Mouse (Mus musculus): Measurements from ENCODE around the gene Klc4.

Klc4 gene

GRCm38 (mm10) chr17:46645561-46646321 lies at the start of gene Klc4, which contains the start of gene Mrpl2:
Klc4 (minus strand) TSS chr17:46646022.
Mrpl2 (plus strand) TSS chr17:46646229.
- in situ Hi-C loops (cut with MboI, MseI): no loop called here

DNA sequence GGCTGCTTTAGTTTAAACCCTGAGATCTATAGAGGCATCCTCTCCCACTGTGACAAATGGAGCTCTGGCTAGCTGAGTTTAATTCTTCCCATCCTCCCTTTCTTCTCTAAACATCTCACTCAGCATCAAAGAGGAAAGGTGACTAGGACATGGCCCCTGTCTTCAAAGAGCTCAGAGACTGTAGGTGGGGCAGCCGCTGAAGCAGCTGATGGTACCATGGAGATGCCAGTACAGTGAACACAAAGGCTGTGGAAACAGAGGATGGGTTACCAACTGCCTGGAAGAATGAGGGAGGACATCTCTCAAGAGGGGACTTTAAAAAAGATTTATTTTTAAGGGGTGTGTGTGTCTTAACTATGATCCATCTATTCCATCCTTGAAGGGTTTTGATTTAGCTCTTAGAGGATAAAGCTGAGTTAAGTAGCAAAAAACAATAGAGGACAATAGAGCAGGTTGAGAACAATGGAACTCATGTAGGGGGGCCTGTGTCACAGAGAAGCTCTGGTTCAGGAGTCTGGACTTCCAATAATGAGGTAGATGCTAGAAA lies 48.8 kb upstream of the Klc4 start:
- in situ Hi-C loops (cut with MboI, MseI): no loop called here

- in situ Hi-C loops (cut with MboI, MseI): no loop called here
Observed at GRCm38 (mm10) chr17:46691390-46691789, 45.6 kb upstream of the Klc4 start.

DNA sequence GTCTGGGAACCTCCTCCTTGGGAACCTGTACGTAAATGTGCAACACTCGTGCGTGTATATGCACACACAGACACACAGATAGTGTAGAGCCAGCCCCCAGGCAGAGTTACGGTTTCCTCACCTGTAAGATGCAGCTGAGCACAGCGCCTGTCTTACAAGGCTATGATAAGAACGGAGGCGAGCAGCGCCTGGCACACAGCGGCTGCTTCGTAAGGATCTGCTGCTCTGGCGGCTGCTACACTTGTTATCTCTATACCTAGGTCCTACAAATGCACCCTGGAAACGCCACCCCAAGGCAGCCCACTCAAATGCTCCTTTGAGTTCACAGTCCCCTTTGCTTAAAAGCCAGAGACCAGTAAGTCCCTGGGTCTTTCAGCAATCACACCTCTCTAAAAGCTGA lies 44.8 kb upstream of the Klc4 start:
- in situ Hi-C loops (cut with MboI, MseI): no loop called here

DNA sequence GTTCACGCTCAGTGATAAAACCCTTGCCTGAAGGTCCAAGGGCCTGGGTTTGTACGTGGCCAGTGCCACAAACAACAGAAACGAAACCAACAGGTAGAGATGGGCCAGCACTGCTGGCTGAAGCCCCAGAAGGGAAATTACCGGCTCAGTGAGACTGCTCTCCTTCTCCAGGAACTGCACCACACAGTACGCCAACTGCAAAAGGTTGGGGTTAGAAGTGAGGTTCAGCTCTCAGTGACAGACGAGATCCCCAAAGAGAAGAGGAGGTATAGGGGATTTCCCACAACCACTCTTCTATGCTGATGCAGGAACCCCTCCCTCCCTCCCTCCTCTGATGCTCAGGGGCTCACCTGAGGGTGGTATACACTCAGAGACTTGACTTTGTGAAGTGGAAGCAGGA lies 40.1 kb upstream of the Klc4 start:
- in situ Hi-C loops (cut with MboI, MseI): no loop called here

GRCm38 (mm10) chr17:46682654-46683389 lies 37.0 kb upstream of the Klc4 start:
- in situ Hi-C loops (cut with MboI, MseI): no loop called here

DNA sequence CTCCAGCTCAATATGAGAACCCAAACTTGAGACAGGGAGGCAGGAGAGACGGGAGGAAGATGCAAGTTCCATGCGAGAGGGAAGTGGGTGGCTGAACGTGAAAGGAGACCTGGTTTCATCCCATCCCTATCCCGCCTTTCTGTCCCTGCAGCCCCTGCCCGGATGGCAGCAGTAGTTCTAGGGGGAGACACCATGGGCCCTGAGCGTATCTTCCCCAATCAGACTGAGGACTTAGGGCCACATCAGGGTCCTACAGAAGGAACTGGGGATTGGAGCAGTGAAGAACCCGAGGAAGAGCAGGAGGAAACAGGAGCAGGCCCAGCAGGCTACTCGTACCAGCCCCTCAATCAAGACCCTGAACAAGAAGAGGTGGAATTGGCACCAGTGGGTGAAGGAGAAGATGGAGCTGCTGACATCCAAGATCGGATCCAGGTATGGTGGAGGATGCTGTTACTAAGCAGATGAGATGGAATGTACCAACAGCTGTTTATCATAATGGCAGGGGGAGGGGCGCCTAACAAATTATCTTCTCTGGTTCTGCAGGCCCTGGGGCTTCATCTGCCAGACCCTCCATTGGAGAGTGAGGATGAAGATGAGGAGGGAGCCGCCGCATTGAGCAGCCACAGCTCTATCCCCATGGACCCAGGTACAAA lies 35.8 kb upstream of the Klc4 start:
- in situ Hi-C loops (cut with MboI, MseI): no loop called here

- in situ Hi-C loops (cut with MboI, MseI): no loop called here
Observed at GRCm38 (mm10) chr17:46680760-46681373, 35.0 kb upstream of the Klc4 start, which contains the start of gene Klhdc3. Klhdc3 (minus strand) TSS chr17:46680914.

DNA sequence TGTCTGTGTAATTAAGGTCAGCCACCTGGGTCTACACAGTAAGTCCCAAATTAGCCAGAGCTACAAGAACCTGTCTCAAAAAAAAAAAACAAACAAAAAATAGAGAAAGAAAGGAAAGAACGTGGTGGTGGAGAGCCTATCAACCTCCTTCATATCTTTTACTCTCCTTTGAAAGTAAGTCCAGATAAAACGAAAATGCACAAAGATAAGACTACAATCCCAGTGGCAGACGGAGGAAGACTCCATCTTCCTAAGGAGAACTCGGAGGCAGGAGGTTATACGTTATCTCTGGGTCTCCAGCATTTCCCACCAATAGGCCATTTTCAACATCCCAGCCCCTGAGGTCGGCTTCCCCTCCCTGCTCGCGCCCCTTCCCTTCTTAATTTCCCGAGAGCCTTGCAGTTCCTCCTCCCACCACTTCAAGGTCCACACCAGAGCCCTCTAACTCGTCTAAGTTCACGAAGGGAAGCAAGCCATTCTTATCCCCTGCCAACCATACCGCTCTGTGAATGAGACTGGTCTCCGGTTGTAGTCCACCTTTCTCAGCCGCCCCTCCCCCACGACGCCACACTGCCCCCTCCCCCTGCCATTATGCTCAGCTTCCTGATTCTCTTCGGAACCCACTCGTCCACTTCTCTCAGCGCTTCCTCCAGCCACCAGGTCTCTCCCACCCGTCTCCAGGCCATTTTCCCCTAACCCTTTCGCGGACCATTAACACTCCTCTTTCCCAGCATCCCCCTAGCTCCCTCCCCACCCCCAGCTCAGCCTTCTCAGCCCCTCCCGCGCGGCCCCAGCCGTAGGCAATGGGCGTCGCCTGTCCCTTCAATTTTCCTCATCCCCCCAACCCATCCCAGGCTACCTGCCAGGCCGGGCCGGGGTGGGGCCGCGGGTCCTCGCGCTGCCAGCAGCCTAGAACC lies 34.3 kb upstream of the Klc4 start:
- in situ Hi-C loops (cut with MboI, MseI): no loop called here

DNA sequence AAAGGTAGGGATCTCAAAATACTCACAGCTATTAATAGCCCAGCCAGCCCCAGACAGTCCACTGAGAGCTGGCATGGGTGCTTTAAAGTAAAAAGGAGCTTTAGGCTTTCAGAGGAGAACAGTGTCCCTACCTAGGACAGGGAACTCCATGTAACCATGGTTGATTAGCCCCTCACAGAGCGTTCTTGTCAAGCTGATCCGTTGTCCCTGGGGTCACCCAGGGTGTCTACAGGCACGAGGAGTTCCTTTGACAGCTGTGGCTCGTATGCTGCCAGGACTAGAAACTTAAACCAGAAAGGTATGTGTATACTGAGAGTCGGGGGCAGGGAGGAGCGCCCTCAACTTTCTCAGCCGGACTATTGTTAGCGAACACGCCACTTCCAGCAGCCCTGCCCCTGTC lies 33.1 kb upstream of the Klc4 start:
- in situ Hi-C loops (cut with MboI, MseI): no loop called here

DNA sequence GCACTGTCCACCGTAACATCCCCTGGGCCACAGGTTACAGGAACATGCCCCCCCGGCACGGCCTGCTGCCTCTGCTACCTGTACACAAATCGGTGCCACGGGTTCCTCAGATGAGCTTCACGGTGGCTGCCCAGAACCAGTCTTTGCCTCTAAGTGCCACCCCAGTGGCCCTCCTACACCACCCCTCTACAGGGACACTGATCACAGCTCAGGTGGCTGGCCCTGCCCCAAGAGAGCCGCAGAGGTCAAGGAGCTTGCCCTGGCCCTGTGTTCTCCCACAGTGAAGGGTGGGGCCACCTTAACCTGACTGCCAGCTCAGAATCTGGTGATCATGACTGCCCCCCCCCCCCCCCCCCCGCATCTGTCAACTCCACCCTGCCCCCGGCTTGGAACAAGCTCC lies 32.6 kb upstream of the Klc4 start, which contains the start of gene Mea1:
Gene Mea1, plus strand, starts transcription at position 378 of the 400 bp plus-strand sequence.
- in situ Hi-C loops (cut with MboI, MseI): no loop called here

DNA sequence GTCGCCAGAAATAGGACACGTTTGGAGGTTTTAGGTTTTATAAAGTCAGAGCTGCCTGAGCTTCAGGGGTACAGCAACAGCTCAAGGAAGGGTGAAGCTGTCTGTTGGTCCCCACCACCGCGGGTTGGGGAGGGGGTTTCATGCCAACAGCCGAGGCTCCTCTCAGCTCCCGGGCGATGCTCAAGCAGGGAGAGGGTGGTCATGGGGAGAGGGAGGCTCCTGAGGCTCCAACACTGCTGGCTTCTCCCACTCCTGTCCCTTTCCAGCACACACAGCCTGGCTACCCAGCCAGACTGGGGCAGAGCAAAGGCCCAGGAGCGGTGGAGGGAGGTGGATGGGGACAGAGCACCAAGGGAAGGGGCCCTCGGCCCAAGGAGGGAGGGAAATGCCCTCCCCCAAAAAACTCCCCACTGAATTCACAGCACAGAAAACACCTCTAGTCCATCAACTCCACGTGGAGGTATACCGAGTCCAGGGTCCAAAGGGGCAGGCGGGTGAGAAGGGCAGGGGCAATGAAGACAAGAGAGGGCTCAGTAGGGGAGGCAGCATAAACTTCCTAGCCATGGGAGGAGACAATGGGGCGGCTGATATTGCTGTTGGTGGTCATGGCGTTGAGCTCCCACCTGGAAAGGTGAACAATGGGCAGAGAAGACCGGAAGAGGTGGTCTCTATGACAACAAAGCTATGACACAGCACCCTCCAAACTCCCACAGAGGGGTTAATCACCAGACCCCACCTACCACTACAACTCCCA lies 28.9 kb upstream of the Klc4 start:
- in situ Hi-C loops (cut with MboI, MseI): no loop called here

DNA sequence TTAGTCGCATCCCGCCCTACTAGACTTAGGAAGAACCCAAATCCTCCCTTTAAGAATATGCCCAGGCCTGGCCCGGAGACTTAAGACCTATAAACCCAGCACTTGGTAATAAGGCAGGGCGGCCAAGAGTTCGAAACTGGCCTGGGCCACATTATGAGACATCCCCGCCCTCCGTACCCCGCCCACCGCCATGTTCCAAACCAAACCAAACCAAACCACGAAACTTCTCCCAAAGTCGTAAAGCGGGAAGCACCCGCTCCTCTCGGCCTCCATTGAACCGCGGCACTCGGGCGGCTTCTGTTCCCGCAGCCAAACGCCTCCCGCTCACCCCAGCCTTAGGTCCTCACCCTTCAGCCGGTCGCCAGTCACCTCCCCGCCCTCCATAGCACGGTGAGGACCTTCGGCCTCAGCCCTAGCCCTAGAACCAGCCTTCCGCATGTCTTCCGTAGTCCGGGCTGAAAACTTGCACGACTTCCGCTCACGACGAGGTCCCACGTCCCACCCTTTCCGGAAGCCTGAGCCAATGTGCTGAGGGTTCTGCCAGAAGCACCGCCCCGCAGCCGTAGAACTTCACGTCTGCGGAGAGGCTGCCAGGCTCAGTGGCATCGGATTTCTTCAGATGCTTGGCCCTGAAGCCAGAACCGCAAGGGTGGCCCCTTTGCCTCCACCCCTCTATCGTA lies 28.2 kb upstream of the Klc4 start, which contains the start of gene Rrp36:
Gene Rrp36, minus strand, starts transcription at position 503 of the 680 bp plus-strand sequence.
- in situ Hi-C loops (cut with MboI, MseI): no loop called here

DNA sequence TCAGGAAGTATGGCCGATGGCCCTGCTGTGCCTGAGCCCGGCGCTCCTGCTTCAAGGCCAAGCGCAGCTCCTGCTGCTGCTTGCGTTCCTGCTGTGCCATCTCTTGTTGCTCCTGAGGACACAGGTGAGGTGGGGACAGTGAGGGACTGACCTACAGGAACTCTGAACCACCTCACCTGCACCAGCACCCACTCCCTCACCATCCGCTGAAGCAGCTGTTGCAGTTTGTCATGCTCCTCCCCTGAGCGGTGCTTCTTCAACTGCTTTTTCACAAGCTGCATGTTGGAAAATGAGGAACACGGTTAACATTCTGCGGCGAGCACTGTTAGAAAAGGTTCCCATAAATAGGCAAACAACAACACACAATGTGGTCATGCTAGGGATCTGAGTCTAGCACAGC lies 24.1 kb upstream of the Klc4 start:
- in situ Hi-C loops (cut with MboI, MseI): loop anchor here in 1 of 2 experiments (10.0 kb wide), 1 partner anchor 55 kb away; the partner anchor contains the start of gene Gnmt

DNA sequence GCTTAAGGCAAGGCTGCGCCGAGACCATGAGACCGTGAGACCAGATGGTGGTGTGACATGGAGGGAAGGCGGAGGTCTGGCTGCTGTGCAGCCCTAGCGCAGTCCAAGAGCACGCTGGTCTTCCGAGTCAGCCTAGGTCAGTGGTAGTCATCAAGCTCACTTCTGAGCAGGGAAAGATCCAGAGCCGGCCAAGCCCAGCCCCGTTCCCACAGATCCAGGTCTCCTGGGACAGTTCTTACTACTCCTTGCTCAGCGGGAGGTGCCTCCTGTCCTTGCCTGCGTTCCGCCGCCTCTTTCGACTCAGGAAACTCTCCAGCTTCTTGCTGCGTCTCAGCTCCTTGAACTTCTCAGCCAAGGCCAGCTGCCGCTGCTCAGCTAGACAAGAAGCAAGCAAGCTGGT lies 21.9 kb upstream of the Klc4 start:
- in situ Hi-C loops (cut with MboI, MseI): loop anchor here in 1 of 2 experiments (10.0 kb wide), 1 partner anchor 57 kb away; the partner anchor contains the start of gene Gnmt

GRCm38 (mm10) chr17:46662730-46663129 lies 16.9 kb upstream of the Klc4 start:
- in situ Hi-C loops (cut with MboI, MseI): loop anchor here in 1 of 2 experiments (10.0 kb wide), 1 partner anchor 62 kb away; the partner anchor contains the start of gene Gnmt

DNA sequence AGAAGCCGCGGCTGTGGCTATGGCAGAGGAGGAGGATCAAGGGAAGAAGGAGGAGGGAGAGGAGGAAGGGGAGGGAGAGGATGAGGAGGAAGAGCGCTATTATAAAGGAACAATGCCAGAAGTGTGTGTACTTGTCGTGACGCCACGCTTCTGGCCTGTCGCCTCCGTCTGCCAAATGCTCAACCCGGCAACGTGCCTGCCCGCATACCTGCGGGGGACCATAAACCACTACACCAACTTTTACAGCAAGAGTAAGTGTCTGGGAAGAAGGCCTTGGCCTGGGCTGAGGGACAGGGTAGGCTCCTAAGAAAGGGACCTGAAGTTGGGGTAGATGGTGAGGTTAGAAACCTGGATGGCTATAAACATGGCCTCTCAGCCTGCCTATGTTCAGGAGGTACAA lies 16.2 kb upstream of the Klc4 start:
- in situ Hi-C loops (cut with MboI, MseI): loop anchor here in 1 of 2 experiments (10.0 kb wide), 1 partner anchor 63 kb away; the partner anchor contains the start of gene Gnmt

GRCm38 (mm10) chr17:46661351-46661750 lies 15.5 kb upstream of the Klc4 start:
- in situ Hi-C loops (cut with MboI, MseI): loop anchor here in 1 of 2 experiments (10.0 kb wide), 1 partner anchor 63 kb away; the partner anchor contains the start of gene Gnmt
